Mouse (Mus musculus) liver, embryonic 11.5 days (tissue): ENCODE data around the gene Atad1. TPM values are rescaled to one million over a fixed set of nuclear protein-coding genes. Genes with fewer than 3 reads are reported as not detected.
A peak's percentile ranks its signal among the peaks of the same experiment; 100 is the strongest.
"Not testable (repeated sequence)": the region's sequence is repeated elsewhere in the genome, so short reads cannot be mapped to it uniquely, and the experiment has no call there.

Experiments
- ATAC-seq: fragments of 200-750 bp; cut with Nextera tagmentation; replicated peaks from 2 replicates; pipeline ENCODE4 v1.8.0; 2017; ENCODE audit warnings: moderate number of reproducible peaks, mild to moderate bottlenecking, moderate TSS enrichment, moderate library complexity; ENCODE audit not compliant: low FRiP score
- DNase-seq: peaks from one replicate; pipeline ENCODE4 v3.0.0-alpha.2; 2017; ENCODE audit warnings: low spot score
- H3K27ac ChIP-seq: fragments of 300-500 bp; sonication (generic); 2 replicates; pipeline ENCODE4 v1.5.1; 2014; ENCODE audit warnings: mild to moderate bottlenecking, low read depth, low read length, control low read depth
- H3K27me3 ChIP-seq: fragments of 300-500 bp; sonication (generic); replicated peaks from 2 replicates; pipeline ENCODE4 v1.6.1; 2014; ENCODE audit warnings: low read length, mixed read lengths; ENCODE audit not compliant: control insufficient read depth, insufficient read depth
- H3K36me3 ChIP-seq: fragments of 300-500 bp; sonication (generic); 2 replicates; pipeline ENCODE4 v1.6.1; 2014; ENCODE audit warnings: mild to moderate bottlenecking, low read length, moderate library complexity, mixed read lengths; ENCODE audit not compliant: control insufficient read depth, insufficient read depth
- H3K4me1 ChIP-seq: fragments of 300-500 bp; sonication (generic); replicated peaks from 2 replicates; pipeline ENCODE4 v1.6.1; 2014; ENCODE audit warnings: low read length, mixed read lengths; ENCODE audit not compliant: control insufficient read depth, insufficient read depth
- H3K4me2 ChIP-seq: fragments of 300-500 bp; sonication (generic); 2 replicates; pipeline ENCODE4 v1.6.1; 2014; ENCODE audit warnings: mild to moderate bottlenecking, control low read depth, moderate library complexity
- H3K4me3 ChIP-seq: fragments of 300-500 bp; sonication (generic); 2 replicates; pipeline ENCODE4 v1.5.1; 2014; ENCODE audit warnings: low read depth, low read length, control low read depth
- H3K9ac ChIP-seq: fragments of 300-500 bp; sonication (generic); 2 replicates; pipeline ENCODE4 v1.6.1; 2014; ENCODE audit warnings: low read depth, low read length, control low read depth
- H3K9me3 ChIP-seq: fragments of 300-500 bp; sonication (generic); 2 replicates; pipeline ENCODE4 v1.6.1; 2016; ENCODE audit warnings: low read length, inconsistent platforms, mixed read lengths; ENCODE audit not compliant: control insufficient read depth
- WGBS: fragments of 180-500 bp; shearing (Covaris S2); extraction: QIAGEN DNeasy Blood & Tissue Kit; methylation state at CpG from one replicate; pipeline ENCODE4 v1.1.7; 2014; 5-methylcytosine and 5-hydroxymethylcytosine counted together
- polyA plus RNA-seq: library from polyadenylated mRNA; unstranded; fragments of >200 nt; fragmentation: Nextera tagmentation; extraction: Ambion mirVana; gene quantifications from 2 replicates; pipeline ENCODE4 v1.2.1, GENCODE M21; 2014

Gene Atad1
- polyA plus RNA-seq, 1 experiment from 2014 or later, result 58.6 TPM

DNA sequence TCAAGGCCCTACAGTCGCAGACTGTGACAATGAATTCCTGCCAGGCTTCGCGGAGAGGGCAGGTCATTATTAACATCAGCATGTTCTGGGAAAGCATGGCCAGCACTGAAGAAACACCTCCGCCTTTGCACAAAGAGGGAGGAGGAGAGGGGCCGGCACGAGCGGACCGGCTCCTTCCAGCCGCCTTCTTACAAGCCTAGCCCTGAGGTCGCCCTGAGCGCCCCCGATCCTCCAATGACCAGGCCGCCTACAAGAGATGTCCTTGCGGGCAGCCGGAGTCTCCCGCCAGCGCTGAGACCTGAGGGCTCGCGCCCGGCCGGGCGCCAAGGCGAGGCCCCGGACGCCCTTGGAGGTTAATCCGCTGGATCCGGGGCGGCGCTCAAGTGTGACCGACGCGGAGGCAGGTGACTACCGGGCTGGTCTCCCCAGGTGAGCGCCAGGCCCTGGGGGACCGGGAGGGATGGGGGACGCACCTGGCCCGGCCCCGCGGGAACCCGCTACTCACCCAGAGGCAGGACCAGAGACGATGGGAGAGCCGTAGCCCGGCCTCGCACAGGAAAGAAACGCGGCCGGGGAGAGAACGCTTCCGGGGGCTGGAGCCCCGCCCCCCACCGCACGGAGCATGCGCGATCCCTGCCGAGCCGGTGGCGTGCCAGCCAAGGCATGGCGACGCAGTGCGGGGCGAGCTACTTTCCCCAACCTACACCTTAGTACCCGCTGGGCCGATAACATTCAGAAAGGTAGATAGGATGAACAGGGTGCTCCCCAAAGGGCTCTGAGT lies 27.6 kb downstream of the Atad1 start:
- Histone ChIP-seq H3K9me3 (no peaks in the 10 kb centered on the region), H3K4me2 (peak overlapping the region; percentile 91), H3K4me3 (peak overlapping the region; percentile 93), H3K27ac (peak overlapping the region; percentile 86), H3K9ac (peak overlapping the region; percentile 86), H3K36me3 (no peaks in the 10 kb centered on the region), H3K27me3 (no peaks in the 10 kb centered on the region), H3K4me1 (peaks cover 14% of the 10 kb centered on the region)
- DNase-seq (peak; percentile 95), ATAC-seq (peak; percentile 95)
- under 1% methylated on average over 62 of the region's 63 CpGs for WGBS

DNA sequence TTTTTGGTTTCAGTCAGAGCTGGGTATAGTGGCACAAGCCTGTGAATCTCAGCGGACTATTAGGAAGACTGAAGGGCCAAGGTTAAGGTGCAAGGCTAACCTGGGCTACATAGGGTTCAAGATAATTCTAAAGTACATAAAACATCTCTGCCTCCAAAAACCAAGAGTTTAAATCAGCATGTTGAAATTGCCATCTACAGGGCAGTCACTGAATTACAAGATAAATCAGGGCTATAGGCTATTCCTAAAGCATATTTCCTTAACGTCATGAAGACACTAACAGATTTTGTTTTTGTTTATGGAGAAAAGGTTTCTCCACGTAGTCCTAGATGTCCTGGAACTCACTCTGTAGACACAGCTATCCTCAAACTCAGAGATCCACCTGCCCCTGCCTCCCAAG lies 29.3 kb downstream of the Atad1 start:
- 65% methylated on average over 3 of the region's 3 CpGs for WGBS
- H3K27me3 ChIP-seq, result no peaks in the 10 kb centered on the region
- DNase-seq, result no peak

DNA sequence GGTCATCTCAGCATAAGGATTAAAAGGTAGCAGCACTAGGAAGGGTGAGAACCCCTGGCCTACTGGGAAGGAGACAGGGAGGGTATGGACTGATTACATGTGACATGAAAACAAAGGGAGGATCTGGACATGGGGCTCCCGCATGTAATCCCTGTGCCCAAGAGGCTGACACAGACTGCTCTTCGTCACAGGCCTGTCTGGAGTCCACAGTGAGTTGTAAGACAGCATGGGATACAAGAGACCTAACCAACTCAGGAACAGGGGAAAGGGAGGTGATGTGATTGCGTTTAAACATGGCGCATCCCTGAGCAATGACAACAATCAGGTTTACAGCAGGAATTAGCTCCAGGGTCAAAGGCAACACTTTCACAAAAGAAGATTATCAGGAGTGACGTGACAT lies 30.6 kb downstream of the Atad1 start:
- no peak overlapping the region for H3K4me2 ChIP-seq
- 90% methylated on average over 5 of the region's 5 CpGs for WGBS

More for the DNA sequence above, 29.3 kb downstream of the Atad1 start:
- H3K27ac ChIP-seq, result no peak overlapping the region
- H3K4me3 ChIP-seq, result no peak overlapping the region
- H3K4me2 ChIP-seq, result no peak overlapping the region; the same call in 1 of the 2 replicates
- no peak overlapping the region for H3K9ac ChIP-seq
- ATAC-seq, result no peak
- H3K4me1 ChIP-seq, result peaks cover 14% of the 10 kb centered on the region
- H3K36me3 ChIP-seq, result peaks cover 4% of the 10 kb centered on the region; the same call in 1 of the 2 replicates
- H3K9me3 ChIP-seq, result no peaks in the 10 kb centered on the region

DNA sequence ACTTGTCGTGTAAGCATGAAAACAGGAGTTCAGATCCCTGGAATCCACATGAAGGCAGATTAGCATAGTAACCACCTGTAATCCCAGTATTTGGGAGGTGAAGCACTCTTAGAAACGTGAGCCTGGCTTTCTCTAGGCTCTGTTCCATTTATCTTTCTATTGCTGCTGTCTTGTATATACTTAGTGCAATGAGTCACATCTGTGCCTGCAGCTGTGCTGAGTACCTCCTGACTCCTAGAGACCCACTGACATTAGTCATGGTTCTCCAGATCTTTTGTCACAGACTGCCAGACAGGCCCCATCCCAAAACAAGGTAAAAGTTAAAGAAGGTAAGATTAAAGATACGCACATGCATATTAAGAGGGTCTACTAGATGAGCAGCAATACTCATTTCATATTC lies 37.4 kb downstream of the Atad1 start:
- ATAC-seq, result no peak
- WGBS, result 87% methylated on average over 3 of the region's 3 CpGs
- Histone ChIP-seq H3K4me1 (no peaks in the 10 kb centered on the region), H3K27me3 (no peaks in the 10 kb centered on the region), H3K9me3 (no peaks in the 10 kb centered on the region), H3K4me2 (no peak overlapping the region), H3K27ac (no peak overlapping the region), H3K36me3 (peaks cover 17% of the 10 kb centered on the region), H3K9ac (no peak overlapping the region), H3K4me3 (no peak overlapping the region)
- DNase-seq, result no peak

More for the DNA sequence above, 30.6 kb downstream of the Atad1 start:
- H3K27ac ChIP-seq, result no peak overlapping the region
- peaks cover 12% of the 10 kb centered on the region for H3K36me3 ChIP-seq
- H3K4me3 ChIP-seq, result no peak overlapping the region
- no peaks in the 10 kb centered on the region for H3K27me3 ChIP-seq
- no peak overlapping the region for H3K9ac ChIP-seq
- H3K4me1 ChIP-seq, result peaks cover 12% of the 10 kb centered on the region
- no peak for ATAC-seq
- H3K9me3 ChIP-seq, result no peaks in the 10 kb centered on the region
- DNase-seq, result no peak

GRCm38 (mm10) chr19:32696674-32697073 lies 42.9 kb downstream of the Atad1 start:
- Histone ChIP-seq H3K4me2 (no peak overlapping the region), H3K4me1 (no peaks in the 10 kb centered on the region), H3K9me3 (no peaks in the 10 kb centered on the region), H3K27ac (no peak overlapping the region), H3K4me3 (no peak overlapping the region), H3K36me3 (peaks cover 25% of the 10 kb centered on the region; the same call in 1 of the 2 replicates), H3K27me3 (no peaks in the 10 kb centered on the region), H3K9ac (no peak overlapping the region)
- DNase-seq (no peak), ATAC-seq (no peak)
- 83% methylated on average over 2 of the region's 2 CpGs for WGBS

GRCm38 (mm10) chr19:32689724-32690123 lies 49.9 kb downstream of the Atad1 start:
- DNase-seq (no peak), ATAC-seq (no peak)
- H3K27me3 ChIP-seq, result no peaks in the 10 kb centered on the region
- H3K36me3 ChIP-seq, result peaks cover 24% of the 10 kb centered on the region
- H3K9ac ChIP-seq, result no peak overlapping the region
- WGBS, result 74% methylated on average over 6 of the region's 6 CpGs
- no peaks in the 10 kb centered on the region; the same call in 1 of the 2 replicates for H3K4me1 ChIP-seq
- no peak overlapping the region for H3K27ac ChIP-seq
- no peak overlapping the region for H3K4me2 ChIP-seq
- H3K4me3 ChIP-seq, result no peak overlapping the region
- no peaks in the 10 kb centered on the region for H3K9me3 ChIP-seq

DNA sequence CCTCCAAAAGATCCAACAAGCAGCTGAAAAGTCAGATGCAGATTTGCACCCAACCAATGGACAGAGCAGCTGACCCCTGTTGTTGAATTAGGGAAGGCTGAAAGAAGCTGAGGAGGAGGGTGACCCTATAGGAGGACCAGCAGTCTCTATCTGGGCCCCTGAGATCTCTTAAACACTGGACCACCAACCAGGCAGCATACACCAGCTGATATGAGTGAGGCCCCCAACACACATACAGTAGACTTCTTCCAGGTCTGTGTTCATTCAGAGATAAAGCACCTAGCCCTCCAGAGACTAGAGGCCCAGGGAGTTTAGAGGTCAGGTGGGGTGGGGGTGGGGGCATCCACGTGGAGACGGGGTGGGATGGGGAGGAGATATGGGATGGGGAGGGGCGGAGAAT lies 51.4 kb downstream of the Atad1 start:
- not testable (repeated sequence) for H3K4me2 ChIP-seq, H3K9me3 ChIP-seq, H3K27me3 ChIP-seq, H3K4me1 ChIP-seq, DNase-seq, H3K4me3 ChIP-seq, H3K27ac ChIP-seq, H3K9ac ChIP-seq
- 61% methylated on average over 3 of the region's 3 CpGs for WGBS
- ATAC-seq, result peak; percentile 41; the same call in 1 of the 2 replicates
- peaks cover 14% of the 10 kb centered on the region for H3K36me3 ChIP-seq

DNA sequence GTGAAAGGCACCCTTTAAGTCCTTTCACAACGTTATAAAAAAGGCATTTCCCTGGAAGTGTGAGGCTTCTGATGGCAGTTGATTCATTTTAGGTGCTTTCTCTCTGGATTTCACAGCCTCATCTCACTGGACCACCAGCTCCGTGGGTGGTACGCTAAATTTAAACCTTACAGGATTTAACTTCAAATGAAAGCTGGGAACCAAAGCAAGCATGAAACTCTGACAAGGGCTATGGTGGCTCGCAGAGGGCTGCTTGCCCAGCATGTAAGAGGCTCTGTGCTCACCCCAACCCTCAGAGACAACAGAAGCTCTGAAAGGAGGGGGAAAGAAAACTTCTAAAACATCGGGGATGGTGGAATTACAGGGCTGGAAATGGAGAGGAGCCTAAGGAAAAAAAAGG lies 51.9 kb downstream of the Atad1 start:
- H3K9ac ChIP-seq, result no peak overlapping the region
- H3K27me3 ChIP-seq, result no peaks in the 10 kb centered on the region
- no peak overlapping the region for H3K4me2 ChIP-seq
- H3K9me3 ChIP-seq, result no peaks in the 10 kb centered on the region
- WGBS, result 88% methylated on average over 5 of the region's 5 CpGs
- ATAC-seq (no peak), DNase-seq (no peak)
- H3K27ac ChIP-seq, result no peak overlapping the region
- H3K36me3 ChIP-seq, result peaks cover 10% of the 10 kb centered on the region
- H3K4me1 ChIP-seq, result no peaks in the 10 kb centered on the region; the same call in 1 of the 2 replicates
- no peak overlapping the region for H3K4me3 ChIP-seq

- no peak overlapping the region for H3K9ac ChIP-seq
- no peaks in the 10 kb centered on the region; the same call in 1 of the 2 replicates for H3K4me1 ChIP-seq
- H3K9me3 ChIP-seq, result no peaks in the 10 kb centered on the region
- H3K36me3 ChIP-seq, result peaks cover 12% of the 10 kb centered on the region
- no peak overlapping the region for H3K27ac ChIP-seq
- no peak for ATAC-seq
- no peaks in the 10 kb centered on the region for H3K27me3 ChIP-seq
- 92% methylated on average over 5 of the region's 5 CpGs for WGBS
- H3K4me3 ChIP-seq, result no peak overlapping the region
- H3K4me2 ChIP-seq, result no peak overlapping the region
- DNase-seq, result no peak
These were observed 56.5 kb downstream of the Atad1 start for GRCm38 (mm10) chr19:32683081-32683480.
